Comparison of ENCODE assay signal across 8 mouse cellular contexts in the genomic region with DNA sequence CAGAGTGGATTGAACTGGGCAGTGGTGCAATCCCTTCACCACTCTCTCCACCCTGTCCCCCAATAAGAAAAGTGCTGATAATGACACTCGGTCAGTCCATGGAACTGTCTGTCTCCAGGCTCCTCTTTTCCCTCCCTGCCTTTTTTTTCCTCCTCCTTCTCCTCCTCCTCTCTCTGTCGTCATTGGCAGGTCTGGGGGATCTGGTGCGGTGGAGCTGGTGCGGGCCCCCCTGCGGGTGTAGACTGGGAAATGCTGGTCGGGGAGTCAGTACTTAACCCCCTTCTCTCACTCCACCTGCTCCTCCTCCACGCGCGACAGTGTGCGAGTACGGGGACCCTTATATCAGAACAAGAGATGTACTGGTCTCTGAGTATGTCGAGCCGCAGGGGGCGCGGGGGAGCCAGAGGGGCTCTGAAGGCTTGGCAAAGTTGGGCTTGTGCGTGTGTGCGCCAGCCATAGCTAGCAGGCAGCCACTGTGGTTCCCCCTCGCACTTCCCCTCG. TPM values are rescaled to one million over a fixed set of nuclear protein-coding genes. Genes with fewer than 3 reads are reported as not detected.
DNase-seq lines count a peak whose midpoint lies in the region; ATAC-seq and TF ChIP-seq lines count a peak whose summit lies in the region.

A gene (plus strand): TSS at position 401 of the 501 bp plus-strand sequence.

- TF ChIP-seq POLR2A in bone marrow macrophage, adult 2 months (IDR thresholded peaks at IDR 0.05; ENCODE audit: borderline replicate concordance, low read depth, low read length): no peak

- intact Hi-C loops in gastrocnemius, adult 2 months (cut with DNase I): no loop called here

- H3K9ac ChIP-seq in forebrain, embryonic 14.5 days (ENCODE audit: low read length): peak within 1 kb of the TSS; percentile 54
- peak within 1 kb of the TSS; percentile 44 for H3K9ac ChIP-seq in midbrain, embryonic 14.5 days (replicated peaks; ENCODE audit: low read length)

- H3K9me3 ChIP-seq in forebrain, embryonic 14.5 days (replicated peaks; ENCODE audit: control insufficient read depth, low read length): no peaks in the 10 kb centered on the region
- H3K9me3 ChIP-seq in midbrain, embryonic 14.5 days (ENCODE audit: control insufficient read depth, low read length): no peaks in the 10 kb centered on the region

- no peaks in the 10 kb centered on the region; the same call in 1 of the 2 replicates for H3K4me1 ChIP-seq in bone marrow macrophage, adult 2 months (ENCODE audit: control insufficient read depth, insufficient read depth, low read length)
- no peaks in the 10 kb centered on the region for H3K4me1 ChIP-seq in forebrain, embryonic 14.5 days (ENCODE audit: control insufficient read depth, insufficient read depth, low read length)
- H3K4me1 ChIP-seq in midbrain, embryonic 14.5 days (ENCODE audit: control insufficient read depth, insufficient read depth, low read length): no peaks in the 10 kb centered on the region

- DNase-seq in gastrocnemius, adult 2 months: peak; percentile 7
- no peak for DNase-seq in gastrocnemius, adult 8-10 months (ENCODE audit: low spot score in 2 of 2)
- DNase-seq in forebrain, embryonic 14.5 days (ENCODE audit: low spot score): peak; percentile 24
- peak; percentile 4 to 11 for DNase-seq in layer of hippocampus, postnatal 36 days
- peak; percentile 58 for DNase-seq in midbrain, embryonic 14.5 days
- no peak for DNase-seq in ovary, postnatal 10 days (ENCODE audit: low spot score)
- DNase-seq in MN1 (ENCODE audit: low spot score): no peak

- H3K27me3 ChIP-seq in forebrain, embryonic 14.5 days (replicated peaks; ENCODE audit: control insufficient read depth, insufficient read depth, low read length): no peaks in the 10 kb centered on the region
- H3K27me3 ChIP-seq in midbrain, embryonic 14.5 days (ENCODE audit: control insufficient read depth, insufficient read depth, low read length): no peaks in the 10 kb centered on the region

- peak within 1 kb of the TSS; percentile 64 for H3K4me3 ChIP-seq in gastrocnemius, adult 2 months
- H3K4me3 ChIP-seq in bone marrow macrophage, adult 2 months (ENCODE audit: insufficient read depth, low read length): peak within 1 kb of the TSS; percentile 61
- H3K4me3 ChIP-seq in forebrain, embryonic 14.5 days (ENCODE audit: low read depth, low read length): peak within 1 kb of the TSS; percentile 45
- peak within 1 kb of the TSS; percentile 50 for H3K4me3 ChIP-seq in midbrain, embryonic 14.5 days (replicated peaks; ENCODE audit: low read depth, low read length)

- peak; percentile 40; the same call in 1 of the 2 replicates for ATAC-seq in forebrain, embryonic 14.5 days
- peak; percentile 54 for ATAC-seq in midbrain, embryonic 14.5 days (ENCODE audit: low FRiP score, low TSS enrichment)

- 38% methylated on average over 19 of the region's 19 CpGs for WGBS in forebrain, embryonic 14.5 days
- WGBS in midbrain, embryonic 14.5 days: 33% methylated on average over 19 of the region's 19 CpGs

- H3K4me2 ChIP-seq in forebrain, embryonic 14.5 days (ENCODE audit: low read length): peak within 1 kb of the TSS; percentile 71
- peak within 1 kb of the TSS; percentile 65 for H3K4me2 ChIP-seq in midbrain, embryonic 14.5 days (ENCODE audit: low read length)

- H3K27ac ChIP-seq in gastrocnemius, adult 2 months: no peak within 1 kb of the TSS
- no peak within 1 kb of the TSS for H3K27ac ChIP-seq in bone marrow macrophage, adult 2 months (ENCODE audit: insufficient read depth, low read depth, low read length)
- no peak within 1 kb of the TSS for H3K27ac ChIP-seq in forebrain, embryonic 14.5 days (ENCODE audit: low read depth, low read length)
- H3K27ac ChIP-seq in midbrain, embryonic 14.5 days (replicated peaks; ENCODE audit: low read depth, low read length): peak within 1 kb of the TSS; percentile 76

- H3K36me3 ChIP-seq in forebrain, embryonic 14.5 days (ENCODE audit: control insufficient read depth, insufficient read depth, low read length): no peaks in the 10 kb centered on the region
- no peaks in the 10 kb centered on the region for H3K36me3 ChIP-seq in midbrain, embryonic 14.5 days (ENCODE audit: control insufficient read depth, insufficient read depth, low read length)

- no peak for TF ChIP-seq CTCF in gastrocnemius, adult 2 months (IDR thresholded peaks at IDR 0.05)
- no peak for TF ChIP-seq CTCF in bone marrow macrophage, adult 2 months (IDR thresholded peaks at IDR 0.05; ENCODE audit: low read depth, low read length)

RNA-seq across cellular contexts. Expression of the gene that starts here (rescaled TPM):
- total RNA-seq in gastrocnemius, adult 2 months (2021): not detected
- total RNA-seq in gastrocnemius, adult 8-10 months (2022): not detected
- not detected in 2 replicates for polyA plus RNA-seq in bone marrow macrophage, adult 2 months (2012; ENCODE audit: insufficient read depth, insufficient read length, missing spikeins)
- not detected in 2 replicates for polyA plus RNA-seq in forebrain, embryonic 14.5 days (2014; fragmentation: Nextera tagmentation; extraction: Ambion mirVana)
- not detected for total RNA-seq in layer of hippocampus, postnatal 36 days (2021)
- 0.22 and 0.57 TPM in 2 replicates for polyA plus RNA-seq in midbrain, embryonic 14.5 days (2014; fragmentation: Nextera tagmentation; extraction: Ambion mirVana)

Comparison
In these comparisons a context has a peak if more than half of its experiments do, and no peak if none do; other contexts are left out.
1. Peak in DNase-seq and H3K4me3 ChIP-seq in gastrocnemius, adult 2 months; RNA of the gene not detected or under 1 TPM.
2. Peak in DNase-seq, ATAC-seq, H3K4me3 ChIP-seq, H3K9ac ChIP-seq and H3K4me2 ChIP-seq in forebrain, embryonic 14.5 days; RNA of the gene not detected or under 1 TPM.
3. Peak in DNase-seq in layer of hippocampus, postnatal 36 days; RNA of the gene not detected or under 1 TPM.
4. Peak in DNase-seq, ATAC-seq, H3K4me3 ChIP-seq, H3K27ac ChIP-seq, H3K9ac ChIP-seq and H3K4me2 ChIP-seq in midbrain, embryonic 14.5 days; RNA of the gene not detected or under 1 TPM.